Mouse (Mus musculus): Measurements from ENCODE around the gene Mrps7.
A peak's percentile ranks its signal among the peaks of the same experiment; 100 is the strongest.

The Mrps7 gene

GRCm38 (mm10) chr11:115608421-115609399 lies 5.0 kb downstream of the Mrps7 start:
- DNase-seq (ENCODE audit: low read depth), result no peak

- DNase-seq (ENCODE audit: low read depth), result no peak
These were observed 5.9 kb downstream of the Mrps7 start for GRCm38 (mm10) chr11:115609576-115609975.

- DNase-seq (ENCODE audit: low read depth), result no peak
These were observed 7.4 kb downstream of the Mrps7 start for GRCm38 (mm10) chr11:115611173-115611572.

- peak; percentile 71 for DNase-seq (ENCODE audit: low read depth)
These were observed 8.3 kb downstream of the Mrps7 start for GRCm38 (mm10) chr11:115612059-115612409.

- peak; percentile 92 for DNase-seq (ENCODE audit: low read depth)
These were observed 8.8 kb downstream of the Mrps7 start, which contains the start of gene Mif4gd for GRCm38 (mm10) chr11:115612410-115613137. Mif4gd (minus strand) TSS chr11:115612969.

GRCm38 (mm10) chr11:115613138-115613945 lies 9.6 kb downstream of the Mrps7 start:
- DNase-seq (ENCODE audit: low read depth), result peak; percentile 73

GRCm38 (mm10) chr11:115614346-115615107 lies 10.8 kb downstream of the Mrps7 start:
- no peak for DNase-seq (ENCODE audit: low read depth)

- DNase-seq (ENCODE audit: low read depth), result no peak
These were observed 11.5 kb downstream of the Mrps7 start for GRCm38 (mm10) chr11:115615108-115615825.

- DNase-seq (ENCODE audit: low read depth), result no peak
These were observed 12.2 kb downstream of the Mrps7 start for GRCm38 (mm10) chr11:115615875-115616274.

- DNase-seq (ENCODE audit: low read depth), result no peak
These were observed 12.6 kb downstream of the Mrps7 start for GRCm38 (mm10) chr11:115616371-115616770.

GRCm38 (mm10) chr11:115616893-115617292 lies 13.2 kb downstream of the Mrps7 start:
- DNase-seq (ENCODE audit: low read depth), result no peak

GRCm38 (mm10) chr11:115618001-115618400 lies 14.3 kb downstream of the Mrps7 start:
- no peak for DNase-seq (ENCODE audit: low read depth)

GRCm38 (mm10) chr11:115618732-115619516 lies 15.2 kb downstream of the Mrps7 start:
- no peak for DNase-seq (ENCODE audit: low read depth)

GRCm38 (mm10) chr11:115619949-115620348 lies 16.2 kb downstream of the Mrps7 start:
- no peak for DNase-seq (ENCODE audit: low read depth)

GRCm38 (mm10) chr11:115623487-115624070 lies 19.9 kb downstream of the Mrps7 start:
- no peak for DNase-seq (ENCODE audit: low read depth)

GRCm38 (mm10) chr11:115625877-115626276 lies 22.2 kb downstream of the Mrps7 start:
- DNase-seq (ENCODE audit: low read depth), result no peak

GRCm38 (mm10) chr11:115626824-115627616 lies 23.3 kb downstream of the Mrps7 start:
- DNase-seq (ENCODE audit: low read depth), result no peak

GRCm38 (mm10) chr11:115627705-115628464 lies 24.2 kb downstream of the Mrps7 start, which contains the start of gene Slc25a19:
Slc25a19 (minus strand) TSS chr11:115628295.
- peak; percentile 100 for DNase-seq (ENCODE audit: low read depth)

Data from 416B (cell line).